Mouse (Mus musculus) liver, postnatal 0 days (tissue): ENCODE results near the gene Slc37a2. TPM values are rescaled to one million over a fixed set of nuclear protein-coding genes. Genes with fewer than 3 reads are reported as not detected.

Experiments
- ATAC-seq: fragments of 200-750 bp; cut with Nextera tagmentation; 2 replicates; pipeline ENCODE4 v1.8.0; 2017; ENCODE audit warnings: mild to moderate bottlenecking, moderate library complexity
- DNase-seq: peaks from one replicate; pipeline ENCODE4 v3.0.0-alpha.2; 2016
- H3K27ac ChIP-seq: fragments of 300-500 bp; sonication (generic); 2 replicates; pipeline ENCODE4 v1.5.1; 2014; ENCODE audit warnings: antibody characterized with exemption, moderate library complexity, mild to moderate bottlenecking, low read depth
- H3K27me3 ChIP-seq: fragments of 300-500 bp; sonication (generic); 2 replicates; pipeline ENCODE4 v1.6.1; 2014; ENCODE audit warnings: low read length, control low read depth, mixed read lengths; ENCODE audit not compliant: insufficient read depth
- H3K36me3 ChIP-seq: fragments of 300-500 bp; sonication (generic); replicated peaks from 2 replicates; pipeline ENCODE4 v1.6.1; 2014; ENCODE audit warnings: mild to moderate bottlenecking, control low read depth, low read length, moderate library complexity, mixed read lengths; ENCODE audit not compliant: insufficient read depth
- H3K4me1 ChIP-seq: fragments of 300-500 bp; sonication (generic); 2 replicates; pipeline ENCODE4 v1.6.1; 2014; ENCODE audit warnings: antibody characterized with exemption, mild to moderate bottlenecking, control low read depth; ENCODE audit not compliant: insufficient read depth
- H3K4me2 ChIP-seq: fragments of 300-500 bp; sonication (generic); 2 replicates; pipeline ENCODE4 v1.6.1; 2014; ENCODE audit warnings: low read depth, mild to moderate bottlenecking, low read length, moderate library complexity, mixed read lengths
- H3K4me3 ChIP-seq: fragments of 300-500 bp; sonication (generic); 2 replicates; pipeline ENCODE4 v1.5.1; 2014; ENCODE audit warnings: low read depth, low read length
- H3K9ac ChIP-seq: fragments of 300-500 bp; sonication (generic); replicated peaks from 2 replicates; pipeline ENCODE4 v1.6.1; 2014; ENCODE audit warnings: mild to moderate bottlenecking, moderate library complexity
- H3K9me3 ChIP-seq: fragments of 300-500 bp; sonication (generic); 2 replicates; pipeline ENCODE4 v1.6.1; 2016; ENCODE audit warnings: mild to moderate bottlenecking, control low read depth, low read length, mixed read lengths
- CTCF ChIP-seq: sonication (generic); IDR thresholded peaks from 2 replicates; pipeline ENCODE4 v1.5.1; 2016; ENCODE audit warnings: antibody characterized with exemption, low read depth
- EP300 ChIP-seq: IDR thresholded peaks from 2 replicates; pipeline ENCODE4 v1.6.1; 2016; ENCODE audit warnings: antibody characterized with exemption, low read depth, mild to moderate bottlenecking
- WGBS: fragments of 180-500 bp; shearing (Covaris S2); extraction: QIAGEN DNeasy Blood & Tissue Kit; methylation state at CpG from one replicate; pipeline ENCODE4 v1.1.7; 2014; ENCODE audit not compliant: insufficient replicate concordance; 5-methylcytosine and 5-hydroxymethylcytosine counted together
- polyA plus RNA-seq: library from polyadenylated mRNA; unstranded; fragments of >200 nt; fragmentation: Nextera tagmentation; extraction: Ambion mirVana; gene quantifications from 2 replicates; pipeline ENCODE4 v1.2.1, GENCODE M21; 2015

Gene Slc37a2
- polyA plus RNA-seq, 1 experiment from 2014 or later, result 1.7 TPM

DNA sequence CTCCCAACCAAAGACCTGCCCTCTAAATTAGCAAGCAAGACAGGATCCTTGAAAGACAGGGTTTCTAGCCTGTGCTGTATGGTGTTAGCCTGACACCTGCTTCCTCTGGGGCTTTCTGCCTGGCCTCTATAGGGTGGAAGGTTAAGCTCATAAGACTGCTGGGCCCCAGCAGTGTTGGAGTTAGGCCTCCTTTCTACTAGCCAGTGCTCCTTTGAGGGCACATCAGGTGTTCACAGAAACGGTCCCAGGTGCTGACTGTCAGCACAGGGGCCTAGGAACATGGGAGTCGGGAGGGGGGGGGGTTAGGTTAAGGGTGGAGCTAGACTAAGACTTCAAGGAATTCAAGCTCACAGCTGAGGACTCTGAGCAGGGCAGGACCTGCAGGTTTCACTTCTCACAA, 10.1 kb downstream of the Slc37a2 start:
- Histone ChIP-seq H3K9ac (no peak overlapping the region), H3K4me3 (no peak overlapping the region), H3K9me3 (no peaks in the 10 kb centered on the region), H3K27me3 (no peaks in the 10 kb centered on the region), H3K27ac (no peak overlapping the region), H3K4me1 (peaks cover 8% of the 10 kb centered on the region; the same call in 1 of the 2 replicates), H3K4me2 (no peak overlapping the region), H3K36me3 (no peaks in the 10 kb centered on the region)
- TF ChIP-seq CTCF (no peak), EP300 (no peak)
- ATAC-seq (no peak), DNase-seq (no peak)
- 45% methylated on average over 2 of the region's 2 CpGs for WGBS

DNA sequence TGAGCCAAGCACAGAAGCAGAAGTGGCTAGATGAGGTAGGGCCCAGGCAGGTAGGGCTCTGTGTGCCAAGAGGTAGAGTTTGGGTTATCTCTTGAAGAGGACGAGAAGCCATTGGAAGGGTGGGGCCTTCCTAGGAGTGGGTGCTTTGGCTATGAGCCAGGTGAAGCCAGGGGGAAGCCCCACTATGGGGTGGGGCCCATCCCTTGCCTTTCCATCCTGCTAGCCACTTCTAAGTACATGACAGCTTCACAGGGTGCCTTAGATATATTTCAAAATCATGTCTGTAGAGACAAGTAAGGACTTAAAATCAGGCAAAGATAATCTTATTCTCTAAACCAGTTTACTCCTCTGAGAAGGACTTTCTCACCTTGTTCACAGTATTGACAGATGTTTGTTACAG, 10.9 kb downstream of the Slc37a2 start:
- DNase-seq (no peak), ATAC-seq (no peak)
- H3K36me3 ChIP-seq, result no peaks in the 10 kb centered on the region

DNA sequence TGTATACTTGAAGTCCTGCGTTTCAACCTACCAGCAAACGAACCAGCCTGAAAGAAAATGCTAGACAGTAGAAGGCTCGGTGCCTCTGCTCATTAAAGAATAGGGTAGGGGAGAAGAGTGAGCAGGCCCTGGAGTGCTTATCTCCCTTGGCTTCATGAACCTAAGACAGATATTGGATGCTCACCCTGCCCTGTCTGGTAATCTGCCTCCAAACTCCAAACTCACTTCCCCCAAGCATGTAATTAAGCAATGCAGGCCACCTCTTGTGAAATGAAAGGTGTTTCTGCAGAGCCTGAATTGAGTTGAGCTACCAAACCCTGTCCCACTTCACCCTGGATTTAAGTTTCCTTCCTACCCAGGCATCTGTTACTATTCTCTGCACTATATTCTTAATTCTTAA, 12.8 kb downstream of the Slc37a2 start:
- 79% methylated on average over 3 of the region's 3 CpGs for WGBS
- H3K4me2 ChIP-seq, result 0 out of 2 replicates have a peak overlapping the region, but pooled peaks have one; percentile 13
- ATAC-seq, result peak; percentile 34; the same call in 1 of the 2 replicates
- H3K4me1 ChIP-seq, result peaks cover 8% of the 10 kb centered on the region; the same call in 1 of the 2 replicates
- no peak for DNase-seq
- no peak for TF ChIP-seq EP300
- TF ChIP-seq CTCF, result no peak
- no peak overlapping the region for H3K4me3 ChIP-seq
- no peaks in the 10 kb centered on the region for H3K36me3 ChIP-seq
- no peaks in the 10 kb centered on the region for H3K9me3 ChIP-seq
- no peak overlapping the region for H3K9ac ChIP-seq
- H3K27me3 ChIP-seq, result no peaks in the 10 kb centered on the region
- H3K27ac ChIP-seq, result no peak overlapping the region

More for the DNA sequence above, 10.9 kb downstream of the Slc37a2 start:
- Histone ChIP-seq H3K4me3 (no peak overlapping the region), H3K27me3 (no peaks in the 10 kb centered on the region), H3K9ac (no peak overlapping the region), H3K9me3 (no peaks in the 10 kb centered on the region), H3K4me1 (peaks cover 8% of the 10 kb centered on the region; the same call in 1 of the 2 replicates), H3K4me2 (no peak overlapping the region), H3K27ac (no peak overlapping the region)
- WGBS, result 54% methylated on average over 1 of the region's 1 CpGs
- TF ChIP-seq CTCF, result no peak

DNA sequence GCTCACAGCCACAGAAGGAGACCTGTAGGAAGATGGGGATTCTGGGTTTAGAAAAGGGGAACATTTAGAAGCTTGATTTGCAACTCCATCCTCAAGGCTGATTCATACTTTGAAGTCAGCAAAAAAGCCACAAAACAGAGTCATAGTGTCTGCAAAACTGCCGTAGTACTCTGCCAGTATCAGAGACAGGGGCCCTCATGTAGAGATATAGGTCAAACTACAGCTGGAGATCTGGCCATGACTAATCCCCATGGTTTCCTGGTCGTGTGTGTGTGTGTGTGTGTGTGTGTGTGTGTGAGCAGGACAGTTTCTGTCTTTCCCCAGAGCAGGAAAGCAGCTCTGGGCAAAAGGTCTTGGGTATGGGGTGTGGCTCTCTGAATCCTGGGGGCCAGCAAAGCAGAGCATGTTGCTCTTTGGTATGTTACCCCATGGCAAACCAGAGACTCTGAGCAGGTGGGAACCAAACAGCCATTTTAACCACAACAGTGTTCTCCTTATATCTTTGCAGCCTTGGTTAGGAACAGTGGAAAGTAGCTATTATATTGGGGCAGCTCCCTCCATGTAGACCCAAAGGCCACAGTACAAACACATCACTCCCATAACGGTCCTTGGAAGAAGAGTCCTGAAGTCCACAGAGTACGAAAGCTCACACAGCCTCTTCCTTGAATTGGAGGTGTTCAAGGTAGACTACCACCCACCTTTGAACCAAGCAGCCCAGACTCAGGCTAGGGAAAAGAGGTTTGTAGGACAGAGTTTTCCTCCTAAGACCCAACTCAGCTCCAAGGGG, 19.4 kb downstream of the Slc37a2 start:
- H3K9ac ChIP-seq, result no peak overlapping the region
- 51% methylated on average over 4 of the region's 4 CpGs for WGBS
- no peaks in the 10 kb centered on the region for H3K9me3 ChIP-seq
- no peak for TF ChIP-seq EP300
- no peak for TF ChIP-seq CTCF
- H3K4me3 ChIP-seq, result no peak overlapping the region
- ATAC-seq (peak; percentile 59; the same call in 1 of the 2 replicates), DNase-seq (no peak)
- H3K4me1 ChIP-seq, result no peaks in the 10 kb centered on the region
- H3K36me3 ChIP-seq, result no peaks in the 10 kb centered on the region
- H3K27ac ChIP-seq, result peak overlapping the region; percentile 23; the same call in 1 of the 2 replicates
- no peak overlapping the region for H3K4me2 ChIP-seq
- no peaks in the 10 kb centered on the region for H3K27me3 ChIP-seq

DNA sequence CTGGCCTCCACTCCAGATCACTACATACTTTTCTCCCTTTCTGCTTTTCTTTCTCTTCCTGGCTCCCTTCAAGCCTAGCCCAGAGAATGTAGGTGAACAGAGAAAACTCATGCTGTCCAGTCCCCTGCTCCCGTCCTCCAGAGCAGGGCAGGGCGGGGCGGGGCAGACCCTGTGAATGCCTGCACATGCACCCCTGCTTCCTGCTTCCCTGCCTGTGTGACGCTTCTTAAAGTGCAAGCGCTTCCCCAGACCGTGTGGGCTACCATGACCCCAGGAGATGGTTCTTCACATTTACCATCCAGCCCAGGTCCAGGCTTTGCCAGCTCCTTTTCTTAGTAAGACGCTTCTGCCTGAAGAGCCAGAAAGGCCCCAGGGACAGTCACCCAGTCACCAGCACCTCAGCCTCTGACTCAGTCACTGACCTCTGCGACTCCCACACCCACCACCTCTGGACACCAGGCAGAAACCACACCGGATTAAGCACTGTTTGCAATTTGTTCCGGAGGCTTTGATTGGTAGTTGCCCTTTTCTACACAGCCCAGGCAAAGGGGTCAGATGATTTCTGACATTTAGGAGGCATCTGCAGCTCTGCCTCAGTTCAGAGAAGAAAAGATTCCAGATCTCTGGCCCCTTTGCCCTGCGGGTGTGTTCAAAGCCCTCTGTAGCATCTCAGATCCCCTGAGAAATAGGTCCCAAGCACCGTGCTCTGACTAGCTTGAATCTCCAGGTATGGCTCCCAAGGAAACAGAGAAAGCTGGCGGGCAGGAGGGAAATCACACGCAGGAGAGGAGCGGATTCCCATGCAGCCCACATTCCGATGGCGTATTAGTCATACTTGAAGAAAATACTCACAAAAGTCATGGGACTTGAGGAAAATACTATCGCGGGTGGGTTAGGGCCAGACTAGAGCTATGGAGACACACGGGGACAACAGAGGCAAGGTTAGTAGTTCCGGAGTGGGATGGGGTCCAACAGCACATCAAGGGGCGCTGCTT, 23.0 kb downstream of the Slc37a2 start:
- Histone ChIP-seq H3K4me1 (no peaks in the 10 kb centered on the region), H3K9me3 (no peaks in the 10 kb centered on the region), H3K9ac (no peak overlapping the region), H3K27ac (no peak overlapping the region), H3K4me3 (no peak overlapping the region), H3K4me2 (no peak overlapping the region), H3K36me3 (no peaks in the 10 kb centered on the region; the same call in 1 of the 2 replicates), H3K27me3 (no peaks in the 10 kb centered on the region)
- DNase-seq (no peak), ATAC-seq (no peak)
- TF ChIP-seq EP300 (no peak), CTCF (no peak)
- WGBS, result 68% methylated on average over 22 of the region's 22 CpGs

DNA sequence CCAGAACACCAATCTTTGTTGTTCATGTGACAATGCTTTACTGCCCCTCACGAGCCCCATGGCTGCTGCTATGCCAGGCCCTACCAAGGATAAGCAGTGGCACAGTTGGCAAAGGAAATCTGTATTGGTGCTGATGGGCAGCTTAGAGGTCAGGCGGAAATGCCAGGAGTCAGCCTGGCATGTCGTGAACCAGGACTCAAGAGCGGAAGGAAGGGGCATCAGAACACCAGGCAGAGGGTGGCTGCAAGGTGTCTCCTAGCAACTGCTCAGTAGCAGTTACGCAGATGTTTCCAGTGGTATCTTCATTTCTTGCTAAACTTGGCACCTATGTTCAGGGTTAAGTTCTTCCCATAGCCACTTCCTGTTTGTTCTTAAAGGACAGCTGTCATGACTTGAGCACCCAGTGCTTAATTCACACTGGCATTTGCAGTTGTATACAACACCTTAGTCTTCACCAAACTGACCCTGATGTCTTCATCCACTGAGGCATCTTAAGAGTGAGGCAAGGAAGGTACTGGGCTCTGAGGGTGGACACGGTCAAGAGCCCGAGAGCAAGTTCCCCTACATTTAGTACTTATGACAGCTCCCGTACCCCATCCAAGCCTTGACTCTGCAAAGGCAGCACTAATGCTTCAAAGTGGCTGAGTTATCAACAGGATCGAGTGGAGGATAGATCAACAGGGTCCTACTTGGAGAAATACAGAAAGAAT, 24.9 kb downstream of the Slc37a2 start:
- TF ChIP-seq CTCF, result no peak
- TF ChIP-seq EP300, result no peak
- Histone ChIP-seq H3K27ac (peak overlapping the region; percentile 34; the same call in 1 of the 2 replicates), H3K9me3 (no peaks in the 10 kb centered on the region), H3K4me3 (no peak overlapping the region), H3K4me2 (no peak overlapping the region), H3K27me3 (no peaks in the 10 kb centered on the region), H3K9ac (no peak overlapping the region), H3K4me1 (no peaks in the 10 kb centered on the region), H3K36me3 (peaks cover under 1% of the 10 kb centered on the region; the same call in 1 of the 2 replicates)
- ATAC-seq, result peak; percentile 57
- WGBS, result 73% methylated on average over 9 of the region's 9 CpGs
- no peak for DNase-seq
